Mouse (Mus musculus) brain, embryonic 14.5 days (tissue): ENCODE data around the gene Krt77.

Source experiments
- CTCF ChIP-seq: fragments of 200-500 bp; IDR thresholded peaks from 2 replicates; pipeline ENCODE4 v1.5.1; 2012; ENCODE audit warnings: inconsistent platforms, mild to moderate bottlenecking, moderate library complexity, borderline replicate concordance; ENCODE audit not compliant: insufficient read depth, insufficient read length; ENCODE audit errors: extremely low read depth
- POLR2A ChIP-seq: fragments of 200-500 bp; IDR thresholded peaks from 2 replicates; pipeline ENCODE4 v1.6.1; 2012; ENCODE audit warnings: mild to moderate bottlenecking, inconsistent platforms, borderline replicate concordance; ENCODE audit not compliant: poor library complexity, insufficient read depth, insufficient read length, severe bottlenecking; ENCODE audit errors: extremely low read depth

DNA sequence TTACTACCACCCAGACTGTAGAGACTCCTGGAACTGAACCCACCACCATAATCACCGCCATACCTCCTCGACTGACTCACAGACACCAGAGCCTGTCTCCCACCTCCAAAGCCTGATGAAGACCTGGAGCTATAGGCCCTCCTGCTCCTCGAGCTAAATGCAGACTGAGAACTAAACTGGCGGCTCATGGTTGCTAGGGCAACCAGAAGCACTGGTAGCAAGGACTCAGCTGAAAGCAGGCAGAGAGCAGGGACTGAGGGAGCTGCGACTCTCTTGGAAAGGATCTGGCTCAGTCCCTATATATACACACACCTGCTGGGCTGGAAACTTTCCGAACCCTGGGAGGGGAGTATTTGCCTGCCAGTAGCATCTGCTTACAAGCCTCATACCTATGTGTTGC is at the start of gene Krt77:
- TF ChIP-seq CTCF (no peak), POLR2A (no peak)
